Mouse (Mus musculus) lung, embryonic 16.5 days (tissue): Measurements from ENCODE around the gene Abhd10. TPM values are rescaled to one million over a fixed set of nuclear protein-coding genes. Genes with fewer than 3 reads are reported as not detected.
A peak's percentile ranks its signal among the peaks of the same experiment; 100 is the strongest.

Experiments
- ATAC-seq: fragments of 200-750 bp; cut with Nextera tagmentation; 2 replicates; pipeline ENCODE4 v1.8.0; 2017; ENCODE audit warnings: low read depth, mild to moderate bottlenecking, moderate library complexity
- H3K27ac ChIP-seq: fragments of 300-500 bp; sonication (generic); 2 replicates; pipeline ENCODE4 v1.5.1; 2014; ENCODE audit warnings: mild to moderate bottlenecking, control low read depth, low read length
- H3K27me3 ChIP-seq: fragments of 300-500 bp; sonication (generic); 2 replicates; pipeline ENCODE4 v1.6.1; 2014; ENCODE audit warnings: low read depth, low read length, mixed read lengths; ENCODE audit not compliant: control insufficient read depth, insufficient read depth
- H3K36me3 ChIP-seq: fragments of 300-500 bp; sonication (generic); 2 replicates; pipeline ENCODE4 v1.6.1; 2014; ENCODE audit warnings: low read length; ENCODE audit not compliant: control insufficient read depth, insufficient read depth
- H3K4me1 ChIP-seq: fragments of 300-500 bp; sonication (generic); replicated peaks from 2 replicates; pipeline ENCODE4 v1.6.1; 2014; ENCODE audit warnings: low read length, mixed read lengths; ENCODE audit not compliant: control insufficient read depth, insufficient read depth
- H3K4me2 ChIP-seq: fragments of 300-500 bp; sonication (generic); 2 replicates; pipeline ENCODE4 v1.6.1; 2014; ENCODE audit warnings: low read depth, low read length, control low read depth
- H3K4me3 ChIP-seq: fragments of 300-500 bp; sonication (generic); 2 replicates; pipeline ENCODE4 v1.5.1; 2014; ENCODE audit warnings: mild to moderate bottlenecking, low read length, control low read depth
- H3K9ac ChIP-seq: fragments of 300-500 bp; sonication (generic); 2 replicates; pipeline ENCODE4 v1.6.1; 2014; ENCODE audit warnings: low read length, control low read depth
- H3K9me3 ChIP-seq: fragments of 300-500 bp; sonication (generic); 2 replicates; pipeline ENCODE4 v1.6.1; 2016; ENCODE audit warnings: low read length; ENCODE audit not compliant: control insufficient read depth
- WGBS: fragments of 180-500 bp; shearing (Covaris S2); extraction: QIAGEN DNeasy Blood & Tissue Kit; methylation state at CpG from one replicate; pipeline ENCODE4 v1.1.7; 2014; 5-methylcytosine and 5-hydroxymethylcytosine counted together
- polyA plus RNA-seq: library from polyadenylated mRNA; unstranded; fragments of >200 nt; fragmentation: Nextera tagmentation; extraction: Ambion mirVana; gene quantifications from 2 replicates; pipeline ENCODE4 v1.2.1, GENCODE M21; 2015

Gene Abhd10
- polyA plus RNA-seq, 1 experiment from 2014 or later, result 37.0 TPM

DNA sequence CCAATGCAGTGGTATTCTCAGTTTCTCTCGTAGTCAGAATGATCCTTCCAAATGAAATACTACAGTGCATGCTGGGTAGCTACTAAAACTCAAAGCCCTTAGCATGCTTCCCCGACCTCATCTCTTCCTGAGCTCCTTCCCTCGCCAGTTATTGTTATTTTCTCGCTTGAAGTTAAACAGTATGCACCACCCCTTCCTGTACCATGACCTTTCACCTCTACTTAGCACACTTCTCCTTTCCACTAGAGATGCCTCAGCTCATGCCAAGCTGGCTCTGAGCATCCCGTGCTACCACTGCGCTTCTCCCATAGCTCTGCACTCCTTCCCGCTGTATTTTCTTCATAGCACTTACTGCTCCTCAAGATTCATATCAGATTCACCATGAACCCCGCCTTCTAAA lies 4.9 kb downstream of the Abhd10 start:
- peaks cover 3% of the 10 kb centered on the region; the same call in 1 of the 2 replicates for H3K4me1 ChIP-seq
- H3K27ac ChIP-seq, result no peak overlapping the region
- 83% methylated on average over 8 of the region's 8 CpGs for WGBS
- H3K4me2 ChIP-seq, result no peak overlapping the region
- H3K4me3 ChIP-seq, result no peak overlapping the region
- no peaks in the 10 kb centered on the region for H3K9me3 ChIP-seq
- no peak overlapping the region for H3K9ac ChIP-seq
- peaks cover 24% of the 10 kb centered on the region for H3K36me3 ChIP-seq
- ATAC-seq, result no peak
- no peaks in the 10 kb centered on the region for H3K27me3 ChIP-seq

DNA sequence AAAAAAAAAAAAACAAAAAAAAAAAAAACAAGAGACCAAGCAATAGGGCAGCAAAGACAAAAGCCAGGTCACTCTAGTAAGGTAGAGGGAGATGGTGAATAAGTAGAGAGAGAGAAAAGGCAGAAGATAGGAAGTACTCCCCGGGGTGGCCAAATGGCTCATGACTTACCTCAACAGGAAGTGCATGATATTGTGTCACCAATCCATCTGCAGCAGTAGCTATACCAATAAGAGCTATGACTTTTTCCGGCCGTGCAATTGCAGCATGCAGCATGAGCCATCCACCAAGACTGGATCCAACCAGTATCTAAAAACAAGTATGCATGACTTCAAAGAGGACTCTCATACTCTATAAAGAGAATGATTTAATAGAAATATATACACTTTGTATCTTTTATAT lies 6.0 kb downstream of the Abhd10 start:
- Histone ChIP-seq H3K4me3 (no peak overlapping the region), H3K27ac (no peak overlapping the region), H3K4me2 (no peak overlapping the region), H3K9me3 (no peaks in the 10 kb centered on the region), H3K27me3 (no peaks in the 10 kb centered on the region), H3K4me1 (peaks cover 3% of the 10 kb centered on the region; the same call in 1 of the 2 replicates), H3K36me3 (peaks cover 28% of the 10 kb centered on the region), H3K9ac (no peak overlapping the region)
- WGBS, result 95% methylated on average over 3 of the region's 3 CpGs
- no peak for ATAC-seq

GRCm38 (mm10) chr16:45729163-45729562 lies 13.6 kb downstream of the Abhd10 start:
- Histone ChIP-seq H3K36me3 (peaks cover 18% of the 10 kb centered on the region), H3K4me3 (no peak overlapping the region), H3K9me3 (no peaks in the 10 kb centered on the region), H3K4me1 (no peaks in the 10 kb centered on the region; the same call in 1 of the 2 replicates), H3K9ac (no peak overlapping the region), H3K27ac (no peak overlapping the region), H3K4me2 (no peak overlapping the region), H3K27me3 (no peaks in the 10 kb centered on the region)
- WGBS, result 82% methylated on average over 5 of the region's 5 CpGs
- ATAC-seq, result no peak

DNA sequence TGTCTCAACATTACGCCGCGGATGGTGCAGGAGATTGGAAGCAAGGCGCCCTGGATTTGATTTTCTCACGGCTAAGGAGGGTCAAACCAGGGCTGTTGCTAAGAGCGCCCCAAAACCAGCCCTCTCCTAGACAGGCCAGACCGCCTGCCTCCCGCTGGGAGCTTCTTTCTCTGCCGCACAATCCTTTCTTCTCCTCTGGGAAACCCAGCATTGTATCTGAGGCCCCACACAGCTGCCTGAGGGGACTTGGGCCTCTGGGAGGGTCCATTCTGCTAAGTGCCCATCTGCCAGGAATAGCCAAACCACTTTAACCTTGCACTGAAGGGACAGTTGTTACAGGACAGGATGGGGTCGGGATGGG lies 18.0 kb downstream of the Abhd10 start:
- Histone ChIP-seq H3K9ac (peak overlapping the region; percentile 58), H3K36me3 (0 out of 2 replicates have a peak, but pooled peaks cover 2% of the 10 kb centered on the region), H3K4me2 (peak overlapping the region; percentile 86), H3K9me3 (no peaks in the 10 kb centered on the region), H3K27ac (no peak overlapping the region), H3K4me3 (peak overlapping the region; percentile 52), H3K4me1 (no peaks in the 10 kb centered on the region; the same call in 1 of the 2 replicates), H3K27me3 (no peaks in the 10 kb centered on the region)
- WGBS, result 6% methylated on average over 10 of the region's 10 CpGs
- ATAC-seq, result peak; percentile 26; the same call in 1 of the 2 replicates

- Histone ChIP-seq H3K27ac (no peak within 1 kb of the TSS), H3K4me3 (peak within 1 kb of the TSS; percentile 52), H3K9ac (peak within 1 kb of the TSS; percentile 58), H3K9me3 (no peaks in the 10 kb centered on the region), H3K27me3 (no peaks in the 10 kb centered on the region), H3K4me1 (no peaks in the 10 kb centered on the region; the same call in 1 of the 2 replicates), H3K4me2 (peak within 1 kb of the TSS; percentile 86), H3K36me3 (no peaks in the 10 kb centered on the region)
- whole genome bisulfite sequencing, result 1% methylated on average over 30 of the region's 30 CpGs
- peak; percentile 65 for ATAC-seq
Observed at GRCm38 (mm10) chr16:45724061-45724741, 18.6 kb downstream of the Abhd10 start, which contains the start of gene Tagln3. TSS of gene Tagln3 (minus strand) at chr16:45724608.

DNA sequence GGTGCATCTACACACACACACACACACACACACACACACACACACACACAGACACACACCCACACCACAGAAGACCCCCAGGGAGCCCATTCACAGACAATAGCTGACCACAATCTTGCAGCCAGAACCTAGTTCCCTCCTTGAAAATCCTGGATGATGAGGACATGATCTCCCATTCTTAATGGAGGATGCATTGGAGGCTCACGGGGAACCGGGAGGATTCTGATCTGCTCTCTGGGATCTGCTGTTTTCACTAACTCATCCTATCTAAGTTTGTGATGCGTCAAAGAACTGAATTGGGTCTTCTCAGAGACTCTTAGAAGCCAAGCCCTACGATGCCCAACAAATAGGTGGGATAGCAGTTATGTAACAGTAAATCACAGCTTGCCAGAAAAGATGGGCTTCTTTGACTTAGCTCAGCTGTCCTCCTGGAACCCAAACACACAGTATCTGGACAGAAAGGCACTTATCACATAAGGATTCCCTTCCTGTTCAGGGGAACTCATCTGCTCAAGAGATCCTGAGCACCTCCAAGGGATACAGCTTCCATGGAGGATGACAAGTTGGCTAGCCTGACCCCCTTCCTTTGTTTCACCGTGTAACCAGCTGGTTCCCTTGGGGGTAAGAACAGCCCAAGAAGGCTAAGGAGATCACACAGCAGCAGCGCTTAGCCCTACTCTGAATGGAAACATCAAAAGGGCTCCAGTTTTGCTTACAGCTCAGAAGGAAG lies 19.4 kb downstream of the Abhd10 start:
- Histone ChIP-seq H3K9ac (peak overlapping the region; percentile 58), H3K27me3 (no peaks in the 10 kb centered on the region), H3K4me2 (peak overlapping the region; percentile 86), H3K36me3 (no peaks in the 10 kb centered on the region), H3K27ac (no peak overlapping the region), H3K9me3 (no peaks in the 10 kb centered on the region), H3K4me3 (peak overlapping the region; percentile 52; the same call in 1 of the 2 replicates), H3K4me1 (no peaks in the 10 kb centered on the region; the same call in 1 of the 2 replicates)
- ATAC-seq, result no peak
- WGBS, result 53% methylated on average over 6 of the region's 6 CpGs

GRCm38 (mm10) chr16:45722460-45722951 lies 20.2 kb downstream of the Abhd10 start:
- no peak overlapping the region for H3K9ac ChIP-seq
- no peaks in the 10 kb centered on the region for H3K9me3 ChIP-seq
- no peak overlapping the region for H3K4me3 ChIP-seq
- 59% methylated on average over 3 of the region's 3 CpGs for WGBS
- H3K4me1 ChIP-seq, result no peaks in the 10 kb centered on the region; the same call in 1 of the 2 replicates
- H3K4me2 ChIP-seq, result no peak overlapping the region
- no peaks in the 10 kb centered on the region for H3K27me3 ChIP-seq
- H3K27ac ChIP-seq, result no peak overlapping the region
- ATAC-seq, result no peak
- H3K36me3 ChIP-seq, result no peaks in the 10 kb centered on the region

DNA sequence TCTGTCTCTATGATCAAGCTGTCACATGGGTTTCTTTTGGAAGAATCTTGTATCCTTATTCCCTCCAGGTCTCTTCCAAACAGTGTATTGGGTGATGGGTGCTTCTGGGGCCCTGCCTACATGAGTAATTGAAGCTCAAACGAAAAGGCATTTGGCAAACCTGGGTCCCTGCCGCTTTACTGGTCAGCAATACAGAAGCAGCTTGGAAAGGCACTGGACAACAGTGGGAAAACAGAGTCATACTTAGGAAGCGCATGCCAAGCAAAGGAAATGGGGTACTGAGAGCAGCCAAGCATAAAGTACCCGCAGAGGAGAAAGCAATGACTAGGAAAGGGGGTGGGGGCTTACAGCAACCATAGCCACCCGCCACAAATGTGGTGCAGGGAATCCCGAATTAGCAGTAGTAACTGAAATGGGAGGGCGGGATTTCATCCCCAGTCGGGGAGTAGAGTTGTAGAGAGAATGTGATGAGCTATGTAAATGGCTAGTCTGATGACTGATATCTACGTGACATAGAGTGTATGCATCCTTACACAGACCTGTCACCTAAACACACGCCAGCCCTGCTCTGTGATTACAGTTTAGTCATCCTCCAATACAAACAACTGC lies 22.6 kb downstream of the Abhd10 start:
- Histone ChIP-seq H3K27me3 (no peaks in the 10 kb centered on the region), H3K9ac (no peak overlapping the region), H3K4me3 (no peak overlapping the region), H3K4me2 (no peak overlapping the region), H3K36me3 (no peaks in the 10 kb centered on the region), H3K9me3 (no peaks in the 10 kb centered on the region), H3K4me1 (no peaks in the 10 kb centered on the region; the same call in 1 of the 2 replicates), H3K27ac (no peak overlapping the region)
- WGBS, result 81% methylated on average over 10 of the region's 10 CpGs
- ATAC-seq, result no peak

- 88% methylated on average over 4 of the region's 4 CpGs for WGBS
- no peak overlapping the region for H3K27ac ChIP-seq
- no peak for ATAC-seq
- H3K9ac ChIP-seq, result no peak overlapping the region
- no peaks in the 10 kb centered on the region for H3K36me3 ChIP-seq
- H3K9me3 ChIP-seq, result no peaks in the 10 kb centered on the region
- H3K4me3 ChIP-seq, result no peak overlapping the region
- no peak overlapping the region for H3K4me2 ChIP-seq
- no peaks in the 10 kb centered on the region for H3K4me1 ChIP-seq
- H3K27me3 ChIP-seq, result no peaks in the 10 kb centered on the region
Observed at GRCm38 (mm10) chr16:45718296-45718695, 24.5 kb downstream of the Abhd10 start.
